Comparison of ENCODE assay signal across 23 mouse cellular contexts in the genomic region with DNA sequence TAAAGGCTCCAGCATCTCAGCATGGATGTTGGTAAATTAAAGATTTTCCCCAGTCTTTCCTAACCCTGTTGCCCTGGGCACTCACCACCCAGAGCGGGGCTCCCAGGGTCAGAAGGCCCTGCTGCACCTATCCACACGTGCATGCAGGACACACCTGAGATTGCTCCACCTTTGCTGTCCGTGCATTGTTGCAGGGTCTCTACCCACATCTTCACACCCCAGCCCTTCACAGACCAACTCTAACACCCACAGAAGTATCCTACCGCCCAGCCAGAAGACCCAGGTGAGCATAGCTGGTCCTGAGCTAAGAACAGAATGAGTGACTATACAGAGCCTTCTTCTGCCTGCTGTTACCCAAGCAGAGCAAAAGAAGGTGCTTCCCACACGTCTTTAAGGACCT.
DNase-seq lines count a peak whose midpoint lies in the region; ATAC-seq and TF ChIP-seq lines count a peak whose summit lies in the region.
"Had no signal": no experiment of that assay in that cellular context is flagged by ENCODE, and none has a peak within 500 bp of the region (broad histone marks: within the 10 kb centered on the region; RNA-seq: fewer than 3 reads in every experiment).

No protein-coding gene starts in this region.

- no peak overlapping the region for H3K4me3 ChIP-seq in hindbrain, embryonic 13.5 days
- H3K4me3 ChIP-seq in hindbrain, postnatal 0 days (ENCODE audit: low read length) = no peak overlapping the region
- no peak overlapping the region for H3K4me3 ChIP-seq in midbrain, embryonic 12.5 days
- no peak overlapping the region for H3K4me3 ChIP-seq in midbrain, postnatal 0 days (ENCODE audit: low read depth, low read length)
- H3K4me3 ChIP-seq in midbrain, embryonic 14.5 days (replicated peaks; ENCODE audit: low read depth, low read length) = no peak overlapping the region
- no peak overlapping the region for H3K4me3 ChIP-seq in neural tube, embryonic 14.5 days (ENCODE audit: low read depth, low read length)
- H3K4me3 ChIP-seq: forebrain, embryonic 13.5 days; intestine, embryonic 15.5 days; limb, embryonic 15.5 days; liver, embryonic 13.5 days had no signal

- no peak for ATAC-seq in hindbrain, embryonic 13.5 days (ENCODE audit: low FRiP score)
- no peak for ATAC-seq in hindbrain, postnatal 0 days
- peak; percentile 28; the same call in 1 of the 2 replicates for ATAC-seq in midbrain, embryonic 12.5 days (ENCODE audit: low FRiP score, low read depth)
- ATAC-seq in midbrain, postnatal 0 days (ENCODE audit: low FRiP score) = no peak
- ATAC-seq in midbrain, embryonic 14.5 days (ENCODE audit: low FRiP score, low TSS enrichment) = no peak
- 0 out of 2 replicates have a peak, but pooled peaks have one; percentile 39 for ATAC-seq in neural tube, embryonic 14.5 days (ENCODE audit: low read depth)
- ATAC-seq: forebrain, embryonic 13.5 days; intestine, embryonic 15.5 days had no signal

- H3K9ac ChIP-seq in hindbrain, embryonic 13.5 days = no peak overlapping the region
- no peak overlapping the region for H3K9ac ChIP-seq in hindbrain, postnatal 0 days (replicated peaks; ENCODE audit: low read length)
- H3K9ac ChIP-seq in midbrain, embryonic 12.5 days (replicated peaks) = no peak overlapping the region
- H3K9ac ChIP-seq in midbrain, postnatal 0 days (replicated peaks; ENCODE audit: low read length, poor library complexity, severe bottlenecking) = no peak overlapping the region
- H3K9ac ChIP-seq in midbrain, embryonic 14.5 days (replicated peaks; ENCODE audit: low read length) = no peak overlapping the region
- H3K9ac ChIP-seq in neural tube, embryonic 14.5 days (replicated peaks; ENCODE audit: low read depth, low read length) = no peak overlapping the region
- H3K9ac ChIP-seq: forebrain, embryonic 13.5 days; intestine, embryonic 15.5 days; limb, embryonic 15.5 days; liver, embryonic 13.5 days had no signal

- 0 out of 2 replicates have a peak overlapping the region, but pooled peaks have one; percentile 4 for H3K27ac ChIP-seq in hindbrain, embryonic 13.5 days
- H3K27ac ChIP-seq in hindbrain, postnatal 0 days = no peak overlapping the region
- H3K27ac ChIP-seq in midbrain, embryonic 12.5 days (replicated peaks) = peak overlapping the region; percentile 25; the same call in 1 of the 2 replicates
- no peak overlapping the region for H3K27ac ChIP-seq in midbrain, postnatal 0 days (ENCODE audit: low read depth, low read length)
- no peak overlapping the region for H3K27ac ChIP-seq in midbrain, embryonic 14.5 days (replicated peaks; ENCODE audit: low read depth, low read length)
- H3K27ac ChIP-seq in neural tube, embryonic 14.5 days (ENCODE audit: low read depth, low read length) = no peak overlapping the region
- H3K27ac ChIP-seq: forebrain, embryonic 13.5 days; intestine, embryonic 15.5 days; limb, embryonic 15.5 days; liver, embryonic 13.5 days; stomach, postnatal 0 days had no signal

- H3K4me2 ChIP-seq in hindbrain, embryonic 13.5 days = peak overlapping the region; percentile 32; the same call in 1 of the 2 replicates
- no peak overlapping the region for H3K4me2 ChIP-seq in hindbrain, postnatal 0 days (ENCODE audit: low read depth, low read length)
- H3K4me2 ChIP-seq in midbrain, embryonic 12.5 days (replicated peaks) = no peak overlapping the region
- no peak overlapping the region for H3K4me2 ChIP-seq in midbrain, postnatal 0 days (ENCODE audit: low read depth, low read length, poor library complexity, severe bottlenecking)
- H3K4me2 ChIP-seq in midbrain, embryonic 14.5 days (ENCODE audit: low read length) = peak overlapping the region; percentile 33; the same call in 1 of the 2 replicates
- H3K4me2 ChIP-seq in neural tube, embryonic 14.5 days (ENCODE audit: low read depth, low read length) = 0 out of 2 replicates have a peak overlapping the region, but pooled peaks have one; percentile 3
- H3K4me2 ChIP-seq: forebrain, embryonic 13.5 days; intestine, embryonic 15.5 days; limb, embryonic 15.5 days; liver, embryonic 13.5 days had no signal

- H3K4me1 ChIP-seq in hindbrain, embryonic 13.5 days (replicated peaks) = peaks cover 14% of the 10 kb centered on the region
- no peaks in the 10 kb centered on the region for H3K4me1 ChIP-seq in hindbrain, postnatal 0 days (ENCODE audit: insufficient read depth, low read length)
- peaks cover 13% of the 10 kb centered on the region for H3K4me1 ChIP-seq in midbrain, embryonic 12.5 days
- H3K4me1 ChIP-seq in midbrain, postnatal 0 days (ENCODE audit: insufficient read depth, low read length) = peaks cover 6% of the 10 kb centered on the region; the same call in 1 of the 2 replicates
- H3K4me1 ChIP-seq in midbrain, embryonic 14.5 days (ENCODE audit: control insufficient read depth, insufficient read depth, low read length) = peaks cover 8% of the 10 kb centered on the region
- H3K4me1 ChIP-seq in neural tube, embryonic 14.5 days (ENCODE audit: control insufficient read depth, insufficient read depth, low read length) = peaks cover 10% of the 10 kb centered on the region; the same call in 1 of the 2 replicates
- H3K4me1 ChIP-seq: intestine, embryonic 15.5 days; liver, embryonic 13.5 days had no signal

- H3K36me3 ChIP-seq in hindbrain, embryonic 13.5 days = no peaks in the 10 kb centered on the region
- H3K36me3 ChIP-seq in hindbrain, postnatal 0 days (ENCODE audit: insufficient read depth, low read length) = no peaks in the 10 kb centered on the region
- no peaks in the 10 kb centered on the region for H3K36me3 ChIP-seq in midbrain, embryonic 12.5 days
- no peaks in the 10 kb centered on the region for H3K36me3 ChIP-seq in midbrain, postnatal 0 days (ENCODE audit: insufficient read depth, low read length)
- H3K36me3 ChIP-seq in midbrain, embryonic 14.5 days (ENCODE audit: control insufficient read depth, insufficient read depth, low read length) = no peaks in the 10 kb centered on the region
- H3K36me3 ChIP-seq in neural tube, embryonic 14.5 days (ENCODE audit: control insufficient read depth, insufficient read depth, low read length) = no peaks in the 10 kb centered on the region
- H3K36me3 ChIP-seq: intestine, embryonic 15.5 days; limb, embryonic 15.5 days; liver, embryonic 13.5 days had no signal

- no peak for TF ChIP-seq CTCF in hindbrain, postnatal 0 days (IDR thresholded peaks at IDR 0.05; ENCODE audit: low read depth)
- TF ChIP-seq CTCF in midbrain, postnatal 0 days (IDR thresholded peaks at IDR 0.05) = no peak

- DNase-seq in hindbrain, postnatal 0 days (ENCODE audit: low spot score) = no peak
- DNase-seq in midbrain, postnatal 0 days (ENCODE audit: low spot score) = no peak
- DNase-seq in midbrain, embryonic 14.5 days = no peak
- DNase-seq in cerebellum, adult 9-11 months = no peak
- DNase-seq: adrenal gland, postnatal 25 days; B cell, adult 2 months; cerebellum, adult 11-12 months; gastrocnemius, postnatal 14 days; heart, adult 18-20 months; heart, postnatal 14 days; kidney, adult 2 months; kidney, postnatal 36 days; liver, embryonic 13.5 days; lung, adult 2 months; right cerebral cortex, postnatal 4 days; thymus, postnatal 4 days had no signal

- WGBS in hindbrain, embryonic 13.5 days = 83% methylated on average over 5 of the region's 5 CpGs
- WGBS in hindbrain, postnatal 0 days = 88% methylated on average over 5 of the region's 5 CpGs
- WGBS in midbrain, embryonic 12.5 days = 88% methylated on average over 5 of the region's 5 CpGs
- WGBS in midbrain, postnatal 0 days = 80% methylated on average over 5 of the region's 5 CpGs
- WGBS in midbrain, embryonic 14.5 days = 81% methylated on average over 5 of the region's 5 CpGs
- 86% methylated on average over 5 of the region's 5 CpGs for WGBS in neural tube, embryonic 14.5 days

- no peaks in the 10 kb centered on the region for H3K9me3 ChIP-seq in hindbrain, embryonic 13.5 days
- H3K9me3 ChIP-seq in hindbrain, postnatal 0 days (ENCODE audit: low read length) = no peaks in the 10 kb centered on the region
- no peaks in the 10 kb centered on the region for H3K9me3 ChIP-seq in midbrain, embryonic 12.5 days
- no peaks in the 10 kb centered on the region for H3K9me3 ChIP-seq in midbrain, postnatal 0 days (ENCODE audit: low read length)
- no peaks in the 10 kb centered on the region for H3K9me3 ChIP-seq in midbrain, embryonic 14.5 days (ENCODE audit: control insufficient read depth, low read length)
- H3K9me3 ChIP-seq in neural tube, embryonic 14.5 days (ENCODE audit: control insufficient read depth, low read length) = no peaks in the 10 kb centered on the region
- H3K9me3 ChIP-seq: forebrain, embryonic 13.5 days; intestine, embryonic 15.5 days; limb, embryonic 15.5 days; liver, embryonic 13.5 days had no signal

- H3K27me3 ChIP-seq in hindbrain, embryonic 13.5 days = peaks cover 41% of the 10 kb centered on the region
- H3K27me3 ChIP-seq in hindbrain, postnatal 0 days (ENCODE audit: insufficient read depth, low read length) = no peaks in the 10 kb centered on the region
- H3K27me3 ChIP-seq in midbrain, embryonic 12.5 days = peaks cover 12% of the 10 kb centered on the region
- H3K27me3 ChIP-seq in midbrain, postnatal 0 days (ENCODE audit: insufficient read depth, low read length) = no peaks in the 10 kb centered on the region
- H3K27me3 ChIP-seq in midbrain, embryonic 14.5 days (ENCODE audit: control insufficient read depth, insufficient read depth, low read length) = no peaks in the 10 kb centered on the region
- no peaks in the 10 kb centered on the region for H3K27me3 ChIP-seq in neural tube, embryonic 14.5 days (ENCODE audit: control insufficient read depth, insufficient read depth, low read length)
- H3K27me3 ChIP-seq: forebrain, embryonic 13.5 days; intestine, embryonic 15.5 days; liver, embryonic 13.5 days had no signal

Comparison
In these comparisons a context has a peak if more than half of its experiments do, and no peak if none do; other contexts are left out.
1. ATAC-seq: peak in midbrain, embryonic 12.5 days (single experiment) and neural tube, embryonic 14.5 days (single experiment); none in hindbrain, embryonic 13.5 days (single experiment), hindbrain, postnatal 0 days (single experiment), midbrain, postnatal 0 days (single experiment) and midbrain, embryonic 14.5 days (single experiment).
2. H3K27ac ChIP-seq: peak in hindbrain, embryonic 13.5 days (single experiment) and midbrain, embryonic 12.5 days (single experiment); none in hindbrain, postnatal 0 days (single experiment), midbrain, postnatal 0 days (single experiment), midbrain, embryonic 14.5 days (single experiment) and neural tube, embryonic 14.5 days (single experiment).
3. H3K4me2 ChIP-seq: peak in hindbrain, embryonic 13.5 days (single experiment), midbrain, embryonic 14.5 days (single experiment) and neural tube, embryonic 14.5 days (single experiment); none in hindbrain, postnatal 0 days (single experiment), midbrain, embryonic 12.5 days (single experiment) and midbrain, postnatal 0 days (single experiment).